Mouse (Mus musculus) liver, postnatal 0 days (tissue): ENCODE data around the gene 4931406C07Rik.
A peak's percentile ranks its signal among the peaks of the same experiment; 100 is the strongest.

Experiments
- CTCF ChIP-seq: sonication (generic); IDR thresholded peaks from 2 replicates; pipeline ENCODE4 v1.5.1; 2016; ENCODE audit warnings: antibody characterized with exemption, low read depth
- EP300 ChIP-seq: IDR thresholded peaks from 2 replicates; pipeline ENCODE4 v1.6.1; 2016; ENCODE audit warnings: antibody characterized with exemption, low read depth, mild to moderate bottlenecking

DNA sequence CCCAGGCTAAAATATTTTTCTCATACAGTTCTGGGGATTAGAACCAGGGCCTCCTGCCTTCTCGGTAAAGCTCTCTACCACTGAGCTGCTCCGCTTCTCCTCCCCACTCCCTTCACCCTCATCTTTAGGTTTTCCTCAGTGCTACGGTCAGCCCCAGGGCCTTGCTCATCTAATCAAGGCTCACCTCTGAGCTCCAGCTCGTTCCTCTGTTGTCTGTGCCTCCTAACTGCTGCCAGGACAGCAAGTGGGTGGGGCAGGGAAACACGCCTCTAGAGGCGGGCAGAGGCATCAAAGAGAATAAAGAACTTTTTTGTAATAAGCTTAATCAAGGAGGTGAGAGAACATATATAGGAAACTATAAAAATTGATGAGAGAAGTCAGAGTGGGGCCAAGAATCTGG is 18.4 kb downstream of the 4931406C07Rik start:
- TF ChIP-seq EP300: no peak
- peak; percentile 21; the same call in 1 of the 2 replicates for TF ChIP-seq CTCF
